Mouse (Mus musculus) heart, embryonic 11.5 days (tissue): ENCODE results near the gene Haao. TPM values are rescaled to one million over a fixed set of nuclear protein-coding genes. Genes with fewer than 3 reads are reported as not detected.

Experiments
- ATAC-seq: fragments of 200-750 bp; cut with Nextera tagmentation; replicated peaks from 2 replicates; pipeline ENCODE4 v1.8.0; 2017; ENCODE audit warnings: moderate library complexity; ENCODE audit not compliant: insufficient number of reproducible peaks, low FRiP score, low TSS enrichment
- H3K27ac ChIP-seq: fragments of 300-500 bp; sonication (generic); 2 replicates; pipeline ENCODE4 v1.5.1; 2014; ENCODE audit warnings: mild to moderate bottlenecking, low read depth, low read length
- H3K27me3 ChIP-seq: fragments of 300-500 bp; sonication (generic); 2 replicates; pipeline ENCODE4 v1.6.1; 2014; ENCODE audit warnings: mild to moderate bottlenecking, low read length, mixed read lengths; ENCODE audit not compliant: control insufficient read depth, insufficient read depth
- H3K36me3 ChIP-seq: fragments of 300-500 bp; sonication (generic); 2 replicates; pipeline ENCODE4 v1.6.1; 2014; ENCODE audit warnings: mild to moderate bottlenecking, low read length, moderate library complexity, mixed read lengths; ENCODE audit not compliant: control insufficient read depth, insufficient read depth
- H3K4me1 ChIP-seq: fragments of 300-500 bp; sonication (generic); 2 replicates; pipeline ENCODE4 v1.6.1; 2014; ENCODE audit warnings: low read length; ENCODE audit not compliant: control insufficient read depth, insufficient read depth
- H3K4me2 ChIP-seq: fragments of 300-500 bp; sonication (generic); 2 replicates; pipeline ENCODE4 v1.6.1; 2014; ENCODE audit warnings: mild to moderate bottlenecking, moderate library complexity
- H3K4me3 ChIP-seq: fragments of 300-500 bp; sonication (generic); 2 replicates; pipeline ENCODE4 v1.5.1; 2014; ENCODE audit warnings: low read depth, low read length
- H3K9ac ChIP-seq: fragments of 300-500 bp; sonication (generic); 2 replicates; pipeline ENCODE4 v1.6.1; 2014; ENCODE audit warnings: mild to moderate bottlenecking, low read depth, low read length, moderate library complexity
- H3K9me3 ChIP-seq: fragments of 300-500 bp; sonication (generic); replicated peaks from 2 replicates; pipeline ENCODE4 v1.6.1; 2016; ENCODE audit warnings: low read length; ENCODE audit not compliant: control insufficient read depth
- WGBS: fragments of 180-500 bp; shearing (Covaris S2); extraction: QIAGEN DNeasy Blood & Tissue Kit; methylation state at CpG from one replicate; pipeline ENCODE4 v1.1.7; 2014; ENCODE audit not compliant: insufficient replicate concordance; 5-methylcytosine and 5-hydroxymethylcytosine counted together
- polyA plus RNA-seq: library from polyadenylated mRNA; unstranded; fragments of >200 nt; fragmentation: Nextera tagmentation; extraction: Ambion mirVana; gene quantifications from 2 replicates; pipeline ENCODE4 v1.2.1, GENCODE M21; 2014

The Haao gene
- polyA plus RNA-seq, 1 experiment from 2014 or later = 0.21 TPM

DNA sequence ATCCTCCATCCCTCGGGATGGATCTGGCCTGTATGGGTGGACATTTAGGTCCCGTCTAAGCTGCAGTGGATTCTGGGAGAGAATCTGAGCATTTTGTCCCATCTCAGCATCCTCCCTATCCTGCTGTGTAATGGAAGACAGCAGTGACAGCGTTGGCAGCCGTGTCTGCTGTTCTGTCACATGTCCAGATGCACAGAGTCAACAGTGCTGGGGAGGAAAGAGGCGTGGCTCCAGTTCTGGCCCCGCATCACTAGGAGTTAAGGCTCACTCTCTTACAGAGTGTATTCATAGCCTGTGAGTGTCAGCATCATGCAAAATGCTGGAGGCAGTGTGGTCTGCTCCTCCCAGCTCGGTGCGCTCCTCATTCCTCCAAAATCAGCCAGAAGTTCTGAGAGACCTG, 28.3 kb downstream of the Haao start:
- no peak overlapping the region for H3K9ac ChIP-seq
- peaks cover 11% of the 10 kb centered on the region; the same call in 1 of the 2 replicates for H3K4me1 ChIP-seq
- H3K27me3 ChIP-seq = no peaks in the 10 kb centered on the region
- H3K9me3 ChIP-seq = no peaks in the 10 kb centered on the region
- WGBS = 57% methylated on average over 8 of the region's 8 CpGs
- H3K36me3 ChIP-seq = no peaks in the 10 kb centered on the region; the same call in 1 of the 2 replicates
- ATAC-seq = no peak
- H3K4me2 ChIP-seq = no peak overlapping the region
- H3K4me3 ChIP-seq = no peak overlapping the region
- no peak overlapping the region for H3K27ac ChIP-seq

DNA sequence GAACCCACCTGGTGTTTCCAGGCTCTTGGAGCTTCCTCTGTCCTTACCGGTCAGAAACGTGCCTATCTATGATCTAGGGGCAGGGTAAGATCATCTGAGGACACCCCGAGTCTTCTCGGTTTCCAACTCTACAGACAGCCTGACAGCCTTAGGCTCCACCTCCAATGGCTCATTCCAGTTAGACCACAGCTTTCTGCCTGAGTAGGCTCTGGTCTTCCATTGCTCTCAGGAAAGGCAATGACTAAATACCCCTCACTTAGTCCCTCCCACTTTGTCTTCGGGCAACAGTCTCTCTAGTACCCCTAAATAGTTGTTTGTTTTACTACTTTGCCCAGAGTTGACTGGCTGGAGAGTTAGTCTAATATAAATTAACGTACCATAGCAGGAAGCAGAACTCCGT, 30.8 kb downstream of the Haao start:
- Histone ChIP-seq H3K9ac (no peak overlapping the region), H3K4me1 (peaks cover 11% of the 10 kb centered on the region; the same call in 1 of the 2 replicates), H3K9me3 (no peaks in the 10 kb centered on the region), H3K4me3 (no peak overlapping the region), H3K27ac (no peak overlapping the region), H3K36me3 (no peaks in the 10 kb centered on the region; the same call in 1 of the 2 replicates), H3K4me2 (no peak overlapping the region), H3K27me3 (no peaks in the 10 kb centered on the region)
- 86% methylated on average over 7 of the region's 7 CpGs for WGBS
- ATAC-seq = no peak

DNA sequence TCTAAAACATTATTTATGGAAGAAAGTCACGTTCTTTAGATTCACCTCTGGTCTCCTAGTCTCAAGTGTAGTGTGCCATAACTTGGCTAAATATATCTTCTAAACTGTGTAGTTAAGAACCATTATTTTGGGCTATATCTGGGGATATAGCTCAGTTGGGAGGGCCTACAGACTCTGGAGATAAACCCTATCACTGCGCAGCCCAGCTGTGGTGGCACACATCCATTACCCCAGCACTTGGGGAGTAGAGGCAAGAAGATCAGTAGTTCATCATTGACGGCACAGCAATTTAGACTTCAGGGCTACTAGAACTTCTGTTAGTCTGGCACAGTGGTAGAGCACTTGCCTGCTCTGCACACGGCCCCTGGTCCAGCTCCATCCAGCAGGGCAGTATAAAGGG, 34.7 kb downstream of the Haao start:
- Histone ChIP-seq H3K36me3 (no peaks in the 10 kb centered on the region), H3K27ac (no peak overlapping the region), H3K9ac (no peak overlapping the region), H3K9me3 (no peaks in the 10 kb centered on the region), H3K27me3 (no peaks in the 10 kb centered on the region), H3K4me3 (no peak overlapping the region), H3K4me1 (no peaks in the 10 kb centered on the region), H3K4me2 (no peak overlapping the region)
- 86% methylated on average over 4 of the region's 4 CpGs for WGBS
- ATAC-seq = no peak

DNA sequence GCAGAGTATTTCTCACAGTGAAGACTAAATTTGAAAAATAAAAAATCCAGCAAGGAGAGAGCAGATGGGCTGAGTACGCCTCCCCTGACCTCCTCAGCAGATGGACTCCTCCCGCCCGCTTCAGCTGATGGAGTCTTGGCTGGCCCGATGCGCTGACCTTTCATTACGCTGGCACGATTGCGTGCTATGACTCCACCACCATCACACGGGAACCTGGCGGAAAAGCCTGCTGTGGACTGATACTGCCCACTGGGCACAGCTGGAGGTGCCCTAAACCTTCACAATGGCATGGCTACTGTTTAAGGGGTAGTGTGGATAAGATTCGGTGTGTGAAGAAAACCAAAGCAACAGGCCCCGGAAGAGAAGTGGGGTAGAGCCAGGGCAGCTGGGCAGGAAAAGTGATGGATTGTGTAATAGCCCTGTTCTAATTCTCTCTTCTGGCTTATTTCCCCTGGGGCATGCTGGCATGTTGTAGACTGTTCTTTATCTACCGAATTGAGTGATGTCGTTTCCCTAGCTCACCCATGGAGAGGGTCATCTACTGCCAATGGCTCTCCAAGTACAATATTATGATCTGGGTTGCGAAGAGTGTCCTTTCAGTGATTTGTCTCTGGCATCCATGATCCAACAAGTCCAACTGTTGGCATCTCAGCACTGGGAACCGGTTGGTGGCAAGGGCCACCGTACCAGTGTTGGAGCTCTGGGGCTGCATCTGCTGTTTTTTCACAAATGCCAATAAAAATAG, 35.4 kb downstream of the Haao start:
- H3K36me3 ChIP-seq = no peaks in the 10 kb centered on the region
- H3K27ac ChIP-seq = no peak overlapping the region
- no peaks in the 10 kb centered on the region for H3K9me3 ChIP-seq
- no peak overlapping the region for H3K9ac ChIP-seq
- no peak overlapping the region for H3K4me2 ChIP-seq
- no peak overlapping the region for H3K4me3 ChIP-seq
- no peaks in the 10 kb centered on the region for H3K27me3 ChIP-seq
- H3K4me1 ChIP-seq = no peaks in the 10 kb centered on the region
- ATAC-seq = no peak
- 91% methylated on average over 17 of the region's 17 CpGs for WGBS

DNA sequence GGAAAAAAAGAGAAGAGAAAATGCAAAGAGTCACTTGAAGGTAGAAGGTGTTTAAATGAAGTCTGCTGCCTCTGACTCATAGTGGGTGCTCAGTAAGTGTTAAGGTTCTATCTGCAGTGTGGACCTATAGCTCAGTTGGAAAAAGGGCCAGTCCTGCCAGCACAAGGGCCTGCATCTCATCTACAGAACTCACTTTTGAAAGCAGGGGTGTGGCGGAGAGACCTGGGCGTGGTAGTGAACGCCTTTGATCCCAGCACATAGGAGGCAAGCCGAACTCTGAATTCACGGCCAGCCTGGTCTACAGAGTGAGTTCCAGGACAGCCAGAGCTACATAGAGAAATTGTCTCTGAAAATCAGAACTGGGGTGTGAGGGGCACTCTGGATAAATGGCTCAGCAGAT, 37.5 kb downstream of the Haao start:
- ATAC-seq = no peak
- Histone ChIP-seq H3K9me3 (no peaks in the 10 kb centered on the region), H3K27me3 (no peaks in the 10 kb centered on the region), H3K36me3 (no peaks in the 10 kb centered on the region), H3K4me3 (no peak overlapping the region), H3K4me2 (no peak overlapping the region), H3K27ac (no peak overlapping the region), H3K9ac (no peak overlapping the region), H3K4me1 (no peaks in the 10 kb centered on the region)
- WGBS = 82% methylated on average over 5 of the region's 5 CpGs

DNA sequence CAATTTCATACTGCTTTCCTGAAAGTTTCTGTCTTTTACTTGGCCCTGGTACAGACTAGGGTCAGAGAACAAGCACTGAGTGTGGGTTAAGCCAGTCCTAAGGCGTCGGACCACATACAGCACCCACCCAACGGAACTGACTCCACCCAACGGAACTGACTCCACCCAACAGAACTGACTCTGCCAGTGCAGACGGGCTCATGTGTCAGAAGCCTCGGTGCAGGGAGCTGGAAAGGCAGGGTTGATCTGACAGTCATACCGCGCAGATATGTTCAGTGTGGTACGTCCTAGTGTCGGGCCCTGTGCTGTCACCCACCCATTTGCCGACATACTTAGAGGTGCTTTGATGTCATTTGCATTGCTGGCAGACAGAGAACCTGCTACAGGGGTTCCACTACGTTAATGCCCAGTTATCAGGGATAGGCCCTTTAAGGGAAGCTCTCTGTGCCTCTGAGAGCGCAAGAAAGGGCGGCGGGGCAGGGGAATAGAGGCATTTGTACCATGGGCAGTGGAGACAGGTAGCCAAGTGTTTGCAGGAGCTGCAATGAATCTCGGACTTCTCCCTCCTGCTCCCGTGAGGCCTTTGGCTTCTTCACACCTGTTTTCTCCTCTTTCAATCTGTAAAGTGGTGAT, 38.5 kb downstream of the Haao start:
- Histone ChIP-seq H3K9ac (no peak overlapping the region), H3K4me1 (peaks cover 3% of the 10 kb centered on the region; the same call in 1 of the 2 replicates), H3K9me3 (no peaks in the 10 kb centered on the region), H3K4me2 (no peak overlapping the region), H3K4me3 (no peak overlapping the region), H3K27me3 (no peaks in the 10 kb centered on the region), H3K27ac (no peak overlapping the region), H3K36me3 (no peaks in the 10 kb centered on the region)
- ATAC-seq = peak; percentile 77; the same call in 1 of the 2 replicates
- 75% methylated on average over 17 of the region's 17 CpGs for WGBS

DNA sequence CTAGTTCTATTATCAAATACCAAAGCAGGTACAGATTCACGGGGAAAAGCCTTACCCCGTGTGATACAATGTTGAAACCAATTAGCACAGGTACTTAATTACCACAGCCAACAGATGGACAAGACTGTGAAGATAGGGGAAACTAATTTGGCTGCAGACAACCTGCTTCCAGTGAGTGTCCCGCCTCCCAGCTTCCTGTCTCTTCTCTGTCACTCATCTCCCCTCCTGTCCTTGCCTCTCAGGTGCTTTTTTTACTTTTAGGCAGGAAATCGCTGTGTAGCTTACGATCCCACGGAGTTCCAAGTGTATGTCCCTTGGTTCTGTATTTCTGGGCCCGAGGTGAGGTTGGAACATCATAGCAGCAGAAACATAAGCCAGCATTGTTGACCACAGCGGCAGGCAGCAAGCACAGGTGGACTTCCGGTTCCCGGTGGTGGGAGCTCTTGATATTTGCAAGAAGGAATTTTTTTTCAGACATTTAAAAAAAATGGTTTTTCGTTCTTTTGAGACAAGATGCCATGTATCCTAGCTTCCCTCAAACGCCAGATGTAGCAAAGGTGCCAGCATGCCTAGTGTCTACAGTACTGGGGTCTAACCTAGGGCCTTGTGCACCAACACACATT, 39.2 kb downstream of the Haao start:
- no peaks in the 10 kb centered on the region for H3K36me3 ChIP-seq
- no peaks in the 10 kb centered on the region for H3K27me3 ChIP-seq
- H3K4me3 ChIP-seq = no peak overlapping the region
- no peak overlapping the region for H3K4me2 ChIP-seq
- H3K9ac ChIP-seq = no peak overlapping the region
- ATAC-seq = no peak
- peaks cover 9% of the 10 kb centered on the region; the same call in 1 of the 2 replicates for H3K4me1 ChIP-seq
- H3K9me3 ChIP-seq = no peaks in the 10 kb centered on the region
- H3K27ac ChIP-seq = no peak overlapping the region
- WGBS = 82% methylated on average over 12 of the region's 12 CpGs

DNA sequence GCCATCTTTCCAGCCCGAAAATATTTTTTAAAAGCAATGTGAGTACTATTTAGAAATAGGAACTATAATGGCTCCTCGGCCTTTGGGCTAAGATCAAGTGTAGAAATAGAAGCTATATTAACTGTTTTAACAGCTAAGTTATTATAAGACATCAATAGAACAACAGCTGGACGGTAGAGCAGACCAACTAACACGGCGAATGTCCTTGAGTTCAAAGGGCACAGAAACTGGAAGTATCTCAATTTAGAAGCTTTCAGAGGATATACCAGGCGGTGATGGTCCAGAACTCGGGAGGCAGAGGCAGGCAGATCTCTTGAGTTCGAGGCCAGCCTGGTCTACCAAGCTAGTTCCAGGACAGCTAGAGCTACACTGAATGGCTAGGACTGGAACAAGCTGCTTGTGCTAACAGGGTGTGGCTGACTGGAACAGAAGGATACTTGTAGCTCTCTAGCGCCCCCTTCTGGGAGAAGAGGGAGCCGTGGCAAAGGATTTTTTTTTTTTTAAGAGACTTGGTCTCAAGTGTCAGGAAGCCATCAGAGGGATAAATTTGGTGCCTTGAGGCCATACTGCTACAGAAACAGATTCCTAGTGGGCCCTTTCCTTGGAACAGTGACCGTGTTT, 39.9 kb downstream of the Haao start:
- H3K4me1 ChIP-seq = peaks cover 16% of the 10 kb centered on the region
- 71% methylated on average over 11 of the region's 11 CpGs for WGBS
- no peak overlapping the region for H3K9ac ChIP-seq
- ATAC-seq = no peak
- H3K27ac ChIP-seq = no peak overlapping the region
- no peak overlapping the region for H3K4me3 ChIP-seq
- no peak overlapping the region for H3K4me2 ChIP-seq
- no peaks in the 10 kb centered on the region for H3K27me3 ChIP-seq
- no peaks in the 10 kb centered on the region for H3K36me3 ChIP-seq
- H3K9me3 ChIP-seq = no peaks in the 10 kb centered on the region
